Mouse (Mus musculus) liver (tissue): ENCODE measurements around the gene Trp53i11.

Experiments
- DNase-seq: peaks from one replicate; pipeline ENCODE4 v3.0.0-alpha.2; 2020; ENCODE audit warnings: mixed read lengths

Trp53i11 gene

GRCm38 (mm10) chr2:93243439-93244089 is 56.2 kb downstream of the Trp53i11 start:
- no peak for DNase-seq

GRCm38 (mm10) chr2:93244090-93244443 is 56.7 kb downstream of the Trp53i11 start:
- no peak for DNase-seq

- no peak for DNase-seq
Observed at GRCm38 (mm10) chr2:93249058-93249457, 61.7 kb downstream of the Trp53i11 start.

- no peak for DNase-seq
Observed at GRCm38 (mm10) chr2:93250611-93251010, 63.3 kb downstream of the Trp53i11 start.
